Mouse (Mus musculus) testis, adult 2 months (tissue): Measurements from ENCODE around the gene Fhl4. TPM values are rescaled to one million over a fixed set of nuclear protein-coding genes. Genes with fewer than 3 reads are reported as not detected.
A peak's percentile ranks its signal among the peaks of the same experiment; 100 is the strongest.

Experiments used
- H3K27ac ChIP-seq: fragments of 200-500 bp; 2 replicates; pipeline ENCODE4 v1.5.1; 2012; ENCODE audit warnings: low read depth, low read length; ENCODE audit not compliant: control insufficient read depth, insufficient read depth
- H3K27me3 ChIP-seq: fragments of 200-500 bp; 2 replicates; pipeline ENCODE4 v1.6.1; 2012; ENCODE audit warnings: mild to moderate bottlenecking, low read length, moderate library complexity; ENCODE audit not compliant: control insufficient read depth, insufficient read depth
- H3K36me3 ChIP-seq: fragments of 200-500 bp; 2 replicates; pipeline ENCODE4 v1.6.1; 2012; ENCODE audit warnings: mild to moderate bottlenecking, low read length; ENCODE audit not compliant: control insufficient read depth, insufficient read depth
- H3K4me1 ChIP-seq: fragments of 200-500 bp; 2 replicates; pipeline ENCODE4 v1.6.1; 2012; ENCODE audit warnings: low read length; ENCODE audit not compliant: control insufficient read depth, insufficient read depth
- H3K4me3 ChIP-seq: fragments of 200-500 bp; 2 replicates; pipeline ENCODE4 v1.5.1; 2012; ENCODE audit warnings: low read depth, mild to moderate bottlenecking, low read length, moderate library complexity, mixed read lengths; ENCODE audit not compliant: control insufficient read depth
- CTCF ChIP-seq: fragments of 200-500 bp; IDR thresholded peaks from 2 replicates; pipeline ENCODE4 v1.5.1; 2012; ENCODE audit warnings: low read depth, mild to moderate bottlenecking, inconsistent platforms, low read length, moderate library complexity; ENCODE audit not compliant: control insufficient read depth, insufficient read depth, insufficient replicate concordance
- POLR2A ChIP-seq: fragments of 200-500 bp; IDR thresholded peaks from 2 replicates; pipeline ENCODE4 v1.6.1; 2012; ENCODE audit warnings: low read depth, mild to moderate bottlenecking, inconsistent platforms, low read length, moderate library complexity; ENCODE audit not compliant: control insufficient read depth
- polyA plus RNA-seq: library from polyadenylated mRNA; depleted of rRNA; stranded (reverse); fragments of >200 nt; gene quantifications from 2 replicates; pipeline ENCODE4 v1.2.3, GENCODE M21; 2012

Fhl4 gene
- polyA plus RNA-seq, 1 experiment = 2,043 TPM

DNA sequence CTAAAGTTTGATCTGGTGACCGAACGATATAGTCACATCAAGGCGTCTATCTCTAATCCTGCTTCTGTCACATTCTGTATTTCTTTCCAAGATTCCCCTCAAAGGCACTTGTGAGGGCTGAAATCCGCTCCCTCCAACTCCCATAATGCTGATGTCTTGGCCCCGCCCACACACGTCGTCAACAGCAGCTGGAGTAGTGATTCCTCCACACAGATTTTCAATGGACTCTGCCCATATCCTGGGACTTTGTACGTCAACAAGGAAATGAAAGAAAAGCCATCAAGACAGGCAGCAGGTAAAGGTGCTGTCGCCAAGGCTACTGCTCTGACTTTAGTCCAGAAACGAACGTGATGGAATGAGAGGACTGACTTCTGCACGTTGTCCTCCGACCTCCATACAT is 22.9 kb upstream of the Fhl4 start:
- no peak overlapping the region for H3K4me3 ChIP-seq
- peaks cover 2% of the 10 kb centered on the region; the same call in 1 of the 2 replicates for H3K36me3 ChIP-seq

GRCm38 (mm10) chr10:85114409-85114808 is 12.1 kb upstream of the Fhl4 start:
- no peak overlapping the region for H3K4me3 ChIP-seq
- no peaks in the 10 kb centered on the region for H3K27me3 ChIP-seq
- H3K27ac ChIP-seq = no peak overlapping the region
- no peaks in the 10 kb centered on the region for H3K4me1 ChIP-seq
- peaks cover 1% of the 10 kb centered on the region; the same call in 1 of the 2 replicates for H3K36me3 ChIP-seq
- TF ChIP-seq POLR2A = no peak
- no peak for TF ChIP-seq CTCF

More for the DNA sequence above, 22.9 kb upstream of the Fhl4 start:
- Histone ChIP-seq H3K4me1 (peaks cover 8% of the 10 kb centered on the region), H3K27ac (no peak overlapping the region), H3K27me3 (no peaks in the 10 kb centered on the region)
- TF ChIP-seq POLR2A (no peak), CTCF (no peak)

DNA sequence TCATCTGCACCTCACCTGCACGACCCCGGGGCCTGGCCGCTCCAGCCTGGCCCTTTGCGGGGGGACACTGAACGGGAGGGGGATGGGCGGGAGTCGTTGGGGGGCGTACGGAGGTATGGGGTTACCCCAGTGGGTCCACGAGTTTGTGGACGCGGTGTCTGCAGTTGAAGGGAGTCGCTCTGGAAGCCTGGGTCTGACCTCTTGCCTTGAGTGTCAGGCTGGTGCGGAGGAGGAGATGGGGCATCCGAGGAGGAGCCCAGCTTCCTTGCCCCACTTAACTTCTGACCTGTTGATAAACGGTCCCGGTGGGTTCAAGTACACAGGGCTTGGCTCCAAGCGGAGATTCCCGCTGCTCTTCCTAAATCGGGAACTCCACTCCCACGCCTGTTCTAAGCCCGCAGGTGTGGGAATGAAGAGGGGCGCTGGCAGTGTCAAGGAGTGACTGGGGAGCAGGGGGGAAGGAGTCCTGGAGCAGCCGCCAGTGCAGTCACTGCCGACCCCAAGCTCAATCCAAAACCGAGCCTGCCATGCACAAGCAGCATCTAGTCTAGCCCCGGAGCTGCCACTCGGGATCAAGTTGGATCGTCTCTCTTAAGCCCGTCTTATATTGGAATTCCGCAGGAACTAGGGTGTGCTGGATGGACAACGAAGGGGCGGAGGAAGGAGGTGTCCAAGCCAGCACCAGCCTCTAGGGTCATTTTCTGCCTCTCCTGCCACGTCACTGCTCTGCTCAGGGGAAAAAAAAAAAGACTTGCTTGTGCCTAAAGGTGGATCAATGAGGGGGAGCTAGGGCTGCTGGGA is 990 bp upstream of the Fhl4 start:
- no peak for TF ChIP-seq POLR2A
- Histone ChIP-seq H3K27ac (peak overlapping the region; percentile 92), H3K4me3 (peak overlapping the region; percentile 96), H3K27me3 (no peaks in the 10 kb centered on the region), H3K4me1 (peaks cover 4% of the 10 kb centered on the region), H3K36me3 (no peaks in the 10 kb centered on the region)

- peak overlapping the region; percentile 84 for H3K4me3 ChIP-seq
- H3K4me1 ChIP-seq = peaks cover 4% of the 10 kb centered on the region
- no peaks in the 10 kb centered on the region for H3K27me3 ChIP-seq
- TF ChIP-seq POLR2A (no peak), CTCF (no peak)
- no peaks in the 10 kb centered on the region for H3K36me3 ChIP-seq
- H3K27ac ChIP-seq = peak overlapping the region; percentile 99
Measured at GRCm38 (mm10) chr10:85101841-85102240, 454 bp downstream of the Fhl4 start.

DNA sequence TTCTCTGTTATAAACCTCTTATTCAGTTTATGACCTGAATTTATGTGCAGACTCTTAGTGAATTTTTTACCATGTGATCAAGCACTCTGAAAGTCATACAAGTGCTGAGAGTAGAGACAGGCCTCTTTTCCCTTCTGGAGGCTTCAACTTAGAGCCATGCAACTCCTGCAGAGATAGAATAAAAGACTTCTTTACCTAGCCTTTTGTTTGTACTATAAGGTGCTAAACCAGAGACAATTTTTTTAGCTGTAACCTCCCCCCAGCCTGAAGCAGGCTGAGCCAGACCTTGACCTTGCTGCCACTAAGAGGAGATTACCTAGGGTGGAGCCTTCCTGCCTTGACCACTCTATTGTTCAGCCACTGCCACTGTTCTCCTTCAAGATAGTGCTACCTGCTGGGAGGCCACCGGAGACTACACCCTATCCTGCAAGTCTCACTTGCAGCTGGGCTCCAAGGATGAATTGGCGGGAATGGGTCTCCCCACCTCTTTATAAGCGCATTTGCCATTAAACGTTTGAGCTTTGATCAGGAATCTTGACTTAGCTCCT is 30.6 kb downstream of the Fhl4 start:
- no peaks in the 10 kb centered on the region for H3K4me1 ChIP-seq

DNA sequence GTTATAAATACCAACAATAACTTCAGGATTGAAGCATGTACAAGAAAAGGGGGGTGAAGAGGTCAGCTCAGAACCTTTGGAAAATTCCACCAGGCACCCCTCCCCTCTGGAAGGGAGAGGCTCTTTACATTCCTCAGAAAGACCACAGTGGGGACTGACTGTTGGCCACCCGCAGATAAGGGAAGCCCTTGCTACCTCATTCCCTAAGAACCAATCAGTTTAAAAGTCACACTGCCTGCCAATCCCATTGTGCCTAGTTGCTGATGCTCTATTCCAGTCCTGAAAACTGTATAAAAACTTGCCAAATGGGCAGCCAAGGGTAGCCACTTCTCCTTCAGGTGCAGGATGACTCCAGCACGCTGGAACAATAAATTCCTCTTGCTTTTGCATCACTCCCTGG is 47.4 kb downstream of the Fhl4 start:
- peaks cover 4% of the 10 kb centered on the region for H3K4me1 ChIP-seq
- no peak overlapping the region for H3K4me3 ChIP-seq
- H3K27me3 ChIP-seq = no peaks in the 10 kb centered on the region
- no peaks in the 10 kb centered on the region for H3K36me3 ChIP-seq
- H3K27ac ChIP-seq = no peak overlapping the region
- TF ChIP-seq CTCF (no peak), POLR2A (no peak)

More for the DNA sequence above, 30.6 kb downstream of the Fhl4 start:
- TF ChIP-seq POLR2A = no peak
- no peak for TF ChIP-seq CTCF
- no peak overlapping the region for H3K4me3 ChIP-seq
- H3K36me3 ChIP-seq = no peaks in the 10 kb centered on the region
- H3K27me3 ChIP-seq = no peaks in the 10 kb centered on the region
- no peak overlapping the region for H3K27ac ChIP-seq

- Histone ChIP-seq H3K4me1 (peaks cover 4% of the 10 kb centered on the region), H3K27me3 (no peaks in the 10 kb centered on the region), H3K4me3 (no peak overlapping the region), H3K27ac (no peak overlapping the region), H3K36me3 (no peaks in the 10 kb centered on the region)
- TF ChIP-seq POLR2A (no peak), CTCF (no peak)
Measured at GRCm38 (mm10) chr10:85052451-85052850, 49.8 kb downstream of the Fhl4 start.

DNA sequence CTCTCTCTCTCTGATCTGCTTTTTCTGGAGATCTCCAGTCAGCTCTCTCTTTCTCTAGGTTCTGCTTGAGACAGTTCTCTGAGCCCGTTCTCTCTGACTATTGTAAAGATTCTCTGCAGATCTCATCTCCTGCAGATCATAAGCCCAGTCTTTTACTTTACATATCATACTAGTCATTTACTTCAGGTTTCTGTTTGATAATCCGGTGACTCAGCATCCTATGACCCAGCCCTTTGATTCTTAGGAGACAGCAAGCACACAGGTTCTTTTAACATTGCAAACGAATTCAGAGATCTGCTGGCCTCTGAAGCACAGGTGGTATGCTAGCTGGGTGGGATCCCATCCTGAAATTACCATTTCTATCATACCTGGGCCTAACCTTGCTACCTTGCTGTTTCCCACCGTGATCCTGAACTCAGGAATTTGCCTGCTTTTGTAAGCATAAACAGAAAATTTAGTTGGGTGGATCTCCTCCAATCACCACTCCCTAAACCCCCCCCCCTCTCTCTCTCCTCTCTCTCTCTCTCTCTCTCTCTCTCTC is 51.6 kb downstream of the Fhl4 start:
- peaks cover 4% of the 10 kb centered on the region for H3K4me1 ChIP-seq
- TF ChIP-seq POLR2A (no peak), CTCF (no peak)
- no peaks in the 10 kb centered on the region for H3K36me3 ChIP-seq
- H3K27ac ChIP-seq = no peak overlapping the region
- no peaks in the 10 kb centered on the region for H3K27me3 ChIP-seq
- H3K4me3 ChIP-seq = no peak overlapping the region
